Comparison of ENCODE assay signal across 16 mouse cellular contexts in the genomic region with DNA sequence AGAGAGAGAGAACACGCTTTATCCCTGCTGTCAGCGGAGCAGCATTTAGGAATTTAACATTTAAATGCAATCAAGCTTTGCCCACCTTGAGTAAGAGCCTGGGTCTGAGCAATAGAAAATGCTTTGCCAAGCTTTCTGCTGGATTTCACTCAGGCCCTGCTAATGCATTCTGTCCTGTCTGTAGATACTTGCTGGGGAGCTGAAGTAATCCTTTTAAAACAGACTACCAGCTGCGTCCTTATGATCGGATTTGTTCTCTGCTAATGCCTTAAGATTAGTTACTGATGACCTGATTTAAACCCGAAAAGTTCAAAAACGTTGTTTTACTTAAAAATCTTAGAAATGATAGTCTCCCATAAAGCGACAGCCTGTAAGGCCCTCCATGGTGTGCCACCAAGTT.
"Had no signal": no experiment of that assay in that cellular context is flagged by ENCODE, and none has a peak within 500 bp of the region (broad histone marks: within the 10 kb centered on the region; RNA-seq: fewer than 3 reads in every experiment).

No protein-coding gene starts in this region.

- H3K9ac ChIP-seq: kidney, embryonic 15.5 days; limb, embryonic 12.5 days; liver, embryonic 14.5 days; midbrain, embryonic 15.5 days; neural tube, embryonic 13.5 days; stomach, embryonic 15.5 days had no signal

- H3K4me2 ChIP-seq: kidney, embryonic 15.5 days; limb, embryonic 12.5 days; midbrain, embryonic 15.5 days; neural tube, embryonic 13.5 days; stomach, embryonic 15.5 days had no signal

- H3K27me3 ChIP-seq: kidney, embryonic 15.5 days; midbrain, embryonic 15.5 days; neural tube, embryonic 13.5 days; stomach, embryonic 15.5 days had no signal

- H3K27ac ChIP-seq: kidney, embryonic 15.5 days; limb, embryonic 12.5 days; liver, embryonic 14.5 days; midbrain, embryonic 15.5 days; neural tube, embryonic 13.5 days; stomach, embryonic 15.5 days had no signal

- DNase-seq: kidney, adult 2 months; kidney, postnatal 14 days; layer of hippocampus, adult 9-11 months; layer of hippocampus, postnatal 36 days; liver; lung, adult 18-20 months; right cerebral cortex, postnatal 14 days; thymus, adult 2 months; thymus, postnatal 25 days had no signal

- ATAC-seq: intestine, embryonic 16.5 days; midbrain, embryonic 15.5 days had no signal

- H3K4me3 ChIP-seq: kidney, embryonic 15.5 days; limb, embryonic 12.5 days; midbrain, embryonic 15.5 days; neural tube, embryonic 13.5 days; stomach, embryonic 15.5 days had no signal

- H3K4me1 ChIP-seq: kidney, embryonic 15.5 days; limb, embryonic 12.5 days; midbrain, embryonic 15.5 days; neural tube, embryonic 13.5 days; stomach, embryonic 15.5 days had no signal

- H3K9me3 ChIP-seq: kidney, embryonic 15.5 days; limb, embryonic 12.5 days; midbrain, embryonic 15.5 days; neural tube, embryonic 13.5 days; stomach, embryonic 15.5 days had no signal

- H3K36me3 ChIP-seq: kidney, embryonic 15.5 days; limb, embryonic 12.5 days; midbrain, embryonic 15.5 days; neural tube, embryonic 13.5 days; stomach, embryonic 15.5 days had no signal
